Mouse (Mus musculus): ENCODE measurements around the gene Uqcrq.

Gene Uqcrq

DNA sequence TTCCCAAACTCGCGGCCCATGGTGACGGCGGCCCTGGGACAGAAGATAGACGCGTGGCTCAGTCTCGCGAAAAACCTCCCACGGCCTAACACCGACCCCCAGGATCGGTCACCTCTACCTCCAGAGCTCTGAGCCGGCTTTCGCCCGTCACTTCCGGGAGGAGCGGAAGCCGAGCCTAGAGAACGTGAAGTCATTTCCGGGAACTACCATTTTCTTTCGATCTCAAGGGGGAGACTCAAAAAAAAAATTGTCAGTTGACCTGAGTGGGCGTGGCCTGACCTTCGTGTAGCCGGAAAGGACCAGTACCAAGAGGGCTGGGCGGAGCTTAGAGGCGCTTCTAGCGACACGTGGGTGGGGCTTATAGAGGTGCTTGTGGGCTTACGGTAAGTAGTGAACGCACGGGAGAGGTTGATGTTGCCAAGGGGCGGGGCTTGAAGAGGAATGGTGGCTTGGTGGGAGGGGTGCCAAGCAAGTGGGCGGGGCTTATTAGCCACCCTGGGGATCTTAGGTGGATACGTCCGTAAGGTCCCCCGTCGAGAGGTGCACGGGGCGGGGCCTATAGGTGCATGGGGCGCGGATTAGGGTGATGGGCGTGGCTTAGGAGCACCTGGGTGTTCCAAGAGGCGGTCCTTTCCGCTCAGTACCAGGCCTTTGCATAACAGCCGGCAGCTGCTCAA lies at the start of gene Uqcrq, which contains the start of gene Gdf9:
Gene Uqcrq, minus strand, starts transcription at position 162 of the 677 bp plus-strand sequence.
Gene Gdf9, plus strand, starts transcription at position 354 of the 677 bp plus-strand sequence.
- peak; percentile 98 for DNase-seq

DNA sequence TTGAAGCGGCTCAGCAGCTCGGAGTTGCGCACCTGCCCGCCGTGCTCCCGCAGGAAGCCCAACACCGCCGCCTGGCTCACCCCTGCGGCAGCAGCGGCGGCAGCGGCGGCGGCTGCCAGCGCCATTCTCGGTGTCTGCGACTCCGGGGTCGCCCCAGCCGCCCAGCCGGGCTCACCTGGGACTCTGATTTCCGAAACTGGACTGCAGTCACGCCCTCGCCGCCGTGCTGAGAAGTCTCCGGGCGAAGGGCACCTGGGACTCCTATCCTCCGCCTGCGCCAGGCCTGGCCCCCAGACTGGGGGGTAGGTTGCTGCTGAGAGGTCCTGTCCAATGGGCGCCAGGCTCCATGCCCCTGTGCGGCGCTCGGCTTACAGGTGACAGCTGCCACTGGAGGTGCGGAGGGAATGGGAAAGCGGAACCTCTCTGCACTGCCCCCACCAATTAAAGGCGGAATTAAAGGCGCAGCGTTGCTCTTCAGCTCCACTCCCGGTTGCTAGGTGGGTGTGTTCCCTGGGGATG lies 49.2 kb upstream of the Uqcrq start, which contains the start of the genes Gm9945 and Sowaha:
Gene Gm9945, plus strand, starts transcription at position 384 of the 519 bp plus-strand sequence.
Gene Sowaha, minus strand, starts transcription at position 492 of the 519 bp plus-strand sequence.
- peak; percentile 45 for DNase-seq

DNA sequence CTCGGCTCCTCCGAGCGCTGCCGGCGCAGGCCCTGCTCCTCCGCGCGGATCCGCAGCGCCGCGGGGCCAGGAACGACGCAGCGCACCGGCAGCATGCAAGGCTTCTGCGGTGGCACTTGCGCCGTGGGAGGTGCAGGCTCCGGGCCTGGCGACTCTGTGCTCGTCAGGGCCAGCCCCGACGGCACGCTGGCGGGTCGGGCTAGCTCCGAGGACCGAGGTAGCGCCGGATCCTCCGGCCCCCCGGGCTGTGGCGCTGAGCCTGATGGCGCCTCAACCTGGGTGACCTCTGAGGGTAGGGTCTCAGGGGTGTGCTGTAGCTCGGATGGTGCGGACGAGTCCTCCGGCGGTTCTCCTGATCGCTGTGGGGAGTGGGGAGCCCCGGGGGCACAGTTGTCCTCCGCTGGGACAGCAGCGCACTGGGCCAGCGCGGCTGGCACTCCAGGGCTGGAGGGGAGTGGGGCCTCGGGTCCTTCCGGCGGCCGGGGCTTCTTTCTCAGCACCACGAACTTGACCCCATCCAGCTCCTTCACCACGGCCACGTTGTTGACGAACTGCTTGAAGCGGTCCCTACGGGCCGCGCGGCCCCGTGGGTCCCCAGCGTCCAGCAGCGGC lies 48.6 kb upstream of the Uqcrq start:
- peak; percentile 39 for DNase-seq

DNA sequence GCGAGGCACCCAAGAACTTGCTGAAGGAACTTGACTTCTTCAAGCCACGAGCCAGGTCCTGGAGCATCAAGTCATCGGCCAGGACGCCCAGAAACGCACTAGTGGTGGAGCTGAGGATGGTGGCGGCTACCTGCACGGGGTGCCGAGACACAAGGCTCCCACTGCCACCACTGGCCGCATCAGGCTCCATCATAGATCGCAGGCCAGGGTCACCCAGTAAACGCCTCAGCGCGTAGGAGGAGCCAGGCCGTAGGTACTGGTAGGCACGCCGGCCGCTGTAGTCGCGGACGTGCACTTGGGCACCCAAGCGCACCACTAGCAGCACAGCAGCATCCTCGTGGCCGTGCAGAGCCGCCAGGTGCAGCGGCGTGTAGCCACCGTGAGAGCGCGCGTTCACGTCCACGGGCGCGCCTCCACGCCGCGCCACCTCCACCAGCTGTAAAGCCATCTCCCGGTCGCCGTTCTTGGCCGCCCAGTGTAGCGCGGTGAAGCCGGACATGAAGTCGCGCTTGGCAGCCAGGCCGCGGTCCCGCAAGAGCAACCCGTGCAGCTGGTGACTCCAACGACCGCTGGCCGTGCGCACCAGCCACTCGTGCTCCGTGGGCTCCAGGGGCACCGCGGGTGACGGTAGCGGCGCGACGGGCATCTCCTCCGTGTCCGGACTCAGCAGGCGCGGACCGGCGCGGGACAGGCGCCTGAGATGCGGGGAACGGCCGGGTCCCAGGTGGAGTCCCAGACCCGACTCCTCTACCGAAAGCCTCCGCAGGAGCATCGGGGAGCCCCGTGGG lies 47.9 kb upstream of the Uqcrq start:
- no peak for DNase-seq

DNA sequence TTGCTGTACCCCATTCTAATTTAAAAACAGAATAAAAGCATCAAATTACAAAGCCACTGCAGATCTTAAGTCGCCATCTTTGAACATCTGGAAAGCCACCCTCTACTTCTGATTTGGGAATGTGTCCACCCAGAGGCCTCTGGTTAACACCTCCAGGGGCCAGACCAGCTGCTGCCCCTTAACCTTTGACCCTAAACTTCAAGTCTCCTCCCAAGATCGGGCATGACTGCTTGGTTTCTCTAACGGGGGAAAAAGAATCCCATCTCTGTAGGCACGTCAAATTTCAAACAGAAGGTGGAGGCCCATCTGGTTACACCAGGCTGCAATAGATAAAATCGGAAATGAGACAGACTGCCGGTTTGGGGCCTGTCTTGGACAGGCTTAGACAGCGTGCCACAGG lies 47.2 kb upstream of the Uqcrq start:
- DNase-seq = no peak

DNA sequence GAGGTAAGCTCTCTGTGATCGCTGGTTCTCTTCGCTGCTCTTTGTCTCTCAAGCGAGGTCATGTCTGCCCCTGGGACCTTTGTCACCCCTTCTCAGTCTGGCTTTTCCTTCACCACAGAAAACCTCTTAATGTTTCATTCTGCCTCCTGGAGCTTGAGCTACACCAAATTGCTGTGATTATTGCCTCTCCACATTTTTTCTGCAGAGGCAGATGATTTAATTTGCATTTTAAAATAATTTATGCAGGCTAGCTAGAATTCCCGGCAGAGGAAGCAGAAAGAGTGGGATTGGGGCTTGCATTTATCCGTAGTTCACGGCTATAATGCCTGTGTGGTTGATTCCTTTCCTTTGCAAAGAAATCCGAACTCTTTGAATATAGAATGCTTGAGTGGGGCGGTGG lies 45.0 kb upstream of the Uqcrq start:
- DNase-seq = no peak

DNA sequence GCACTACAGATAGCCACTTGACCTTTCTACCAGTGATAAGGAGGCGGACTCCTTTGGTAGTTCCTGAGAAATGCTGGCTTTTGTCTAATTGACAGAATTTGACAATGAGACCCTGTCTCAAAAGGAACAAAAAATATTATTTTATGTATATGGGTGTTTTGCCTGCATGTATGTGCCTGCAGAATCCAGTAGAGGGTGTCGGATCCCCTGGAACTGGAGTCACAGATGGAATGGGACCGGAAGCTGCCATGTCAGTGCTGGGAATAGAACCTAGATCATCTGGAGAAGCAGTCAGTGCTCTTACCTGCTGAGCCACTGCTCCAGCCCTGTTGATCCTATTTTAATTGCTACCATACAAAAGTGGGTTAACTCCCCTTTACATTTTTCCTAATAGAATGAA lies 42.1 kb upstream of the Uqcrq start:
- DNase-seq = no peak

DNA sequence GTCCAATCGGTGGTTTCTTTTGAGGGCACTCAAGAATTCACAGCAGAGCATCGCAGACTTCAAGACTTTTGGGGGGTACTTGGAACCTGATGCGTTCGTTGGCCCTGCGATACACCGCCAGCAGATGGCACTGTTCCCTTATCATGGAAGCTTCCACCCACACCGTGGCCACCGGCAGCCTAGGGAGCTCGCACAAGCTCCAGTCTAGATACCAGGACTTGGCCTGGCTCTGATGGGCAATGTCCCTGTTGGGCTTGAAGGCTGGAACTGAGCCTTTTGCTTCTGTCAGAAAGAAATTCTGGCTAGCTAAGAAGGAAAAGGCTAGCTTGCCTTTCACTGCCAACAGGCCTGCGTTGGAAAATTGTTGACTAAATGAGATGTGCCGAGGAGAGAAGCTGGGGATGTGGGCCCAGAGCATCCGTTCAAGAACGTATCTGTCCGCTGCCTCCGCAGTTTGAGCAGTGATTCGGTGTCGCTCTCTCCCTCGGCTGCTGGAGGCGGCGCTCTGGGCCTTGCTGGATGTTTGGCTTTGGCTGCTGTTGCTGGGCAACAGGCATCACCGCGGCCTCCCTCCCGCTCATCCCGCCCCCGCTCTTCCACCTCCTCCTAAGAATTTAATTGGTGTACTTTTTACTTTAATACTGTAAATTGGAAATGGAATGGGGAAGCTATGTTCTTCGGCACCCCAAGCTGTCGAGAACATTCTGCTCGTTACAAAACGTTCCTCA lies 39.5 kb upstream of the Uqcrq start, which contains the start of gene Gm9837:
Gene Gm9837, minus strand, starts transcription at position 512 of the 728 bp plus-strand sequence.
- peak; percentile 97 for DNase-seq

DNA sequence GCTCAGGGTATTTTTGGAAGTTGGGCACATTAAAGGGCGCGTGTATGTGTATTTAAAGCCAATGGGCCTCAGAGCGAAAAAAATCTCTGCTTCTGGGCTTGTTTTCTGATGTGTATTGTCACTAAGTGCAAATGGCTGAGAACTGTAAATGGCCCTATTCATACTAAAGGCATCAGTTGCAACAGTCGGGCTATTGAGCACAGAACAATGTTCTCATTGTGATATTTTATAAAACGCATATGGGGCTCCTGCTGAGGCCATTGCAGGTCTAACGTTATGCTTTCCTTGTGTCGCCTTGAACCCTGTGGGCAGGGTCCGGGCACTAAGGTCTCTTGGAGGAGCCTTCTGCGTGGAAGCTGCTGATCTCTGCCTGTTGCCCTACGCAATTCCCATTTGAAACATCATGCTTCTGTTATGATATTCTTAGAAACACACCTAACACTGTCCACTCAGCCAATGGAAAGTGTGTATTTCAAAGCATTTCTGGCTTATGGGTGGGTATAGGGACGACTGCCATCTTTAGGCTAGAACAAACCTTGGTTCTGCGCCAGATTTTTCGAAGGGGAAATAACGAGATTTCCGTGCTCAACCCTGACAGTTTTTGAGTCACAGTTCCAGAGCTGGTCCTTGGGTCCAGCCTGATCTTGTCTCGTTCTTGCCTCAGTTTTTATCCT lies 38.8 kb upstream of the Uqcrq start:
- no peak for DNase-seq

DNA sequence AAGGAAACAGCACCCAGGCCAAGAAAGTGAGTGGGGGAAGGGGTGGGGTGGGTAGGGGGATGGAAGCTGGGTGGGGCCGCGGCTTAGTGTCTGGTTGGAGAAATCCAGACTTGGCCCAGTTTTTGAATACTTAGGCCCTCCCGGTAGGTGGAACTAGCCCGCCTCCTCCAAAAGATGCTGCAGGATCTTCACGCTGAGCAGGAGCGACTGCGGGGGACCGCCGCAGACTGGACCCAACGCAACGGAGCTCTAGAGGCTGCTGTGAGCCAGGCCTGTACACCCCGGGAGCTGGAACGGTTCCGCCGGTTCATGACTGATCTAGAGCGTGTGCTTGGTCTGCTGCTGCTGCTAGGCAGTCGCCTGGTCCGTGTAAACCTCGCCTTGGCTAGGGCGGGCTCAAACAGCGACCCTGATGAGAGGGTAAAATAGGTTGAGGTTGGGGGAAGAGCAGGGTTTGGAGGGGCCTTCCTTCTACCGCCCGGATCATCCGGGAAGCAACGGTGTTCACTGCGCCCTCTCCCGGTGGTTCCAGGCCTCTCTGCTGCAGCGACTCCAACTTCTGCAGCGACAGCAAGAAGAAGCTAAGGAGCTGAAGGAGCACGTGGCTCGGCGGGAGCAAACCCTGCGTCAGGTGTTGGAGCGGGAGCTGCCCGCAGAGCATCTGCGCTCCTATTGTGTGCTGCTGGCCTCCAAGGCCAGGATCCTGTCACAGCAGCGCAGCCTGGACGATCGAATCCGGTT lies 35.8 kb upstream of the Uqcrq start:
- peak; percentile 93 for DNase-seq

DNA sequence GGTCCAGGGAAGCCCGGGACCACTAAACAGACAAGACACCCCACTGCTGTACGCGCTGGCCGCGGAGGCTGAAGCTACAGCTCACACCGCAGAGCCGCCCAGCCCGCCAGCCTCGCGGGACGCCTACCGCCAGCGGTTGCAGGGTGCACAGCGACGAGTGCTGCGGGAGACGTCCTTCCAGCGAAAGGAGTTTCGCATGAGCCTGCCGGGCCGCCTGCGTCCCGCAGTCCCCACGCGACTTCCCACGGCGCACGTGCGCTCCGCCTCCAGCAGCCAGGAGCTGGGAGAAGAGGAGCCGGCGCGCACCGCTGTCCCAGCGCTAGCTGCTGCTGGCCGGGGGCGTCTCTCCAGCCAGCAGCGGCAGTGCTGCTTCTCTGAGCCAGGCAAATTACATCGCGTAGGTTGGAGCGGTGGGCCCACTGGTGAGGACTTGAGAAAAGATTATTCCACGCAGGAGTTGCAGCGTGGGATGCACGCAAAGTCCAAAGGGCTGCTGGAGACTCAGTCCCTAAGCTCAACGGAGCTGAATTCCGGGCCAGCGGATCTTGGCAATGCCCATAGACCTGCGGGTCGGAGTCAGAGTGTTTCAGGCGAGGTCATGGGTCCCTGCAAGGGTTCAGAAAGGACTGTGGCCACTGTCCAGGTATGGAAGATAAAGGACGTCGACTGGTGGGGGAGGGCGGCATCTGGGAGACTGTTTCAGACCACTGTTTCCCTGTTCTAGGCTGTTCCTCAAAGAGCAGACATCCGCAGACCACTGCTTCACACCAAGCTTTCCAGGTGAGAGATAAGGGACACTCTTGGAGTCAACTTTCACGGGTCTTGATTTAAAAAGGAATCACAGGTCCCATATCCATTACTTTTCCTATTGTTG lies 33.2 kb upstream of the Uqcrq start:
- no peak for DNase-seq

DNA sequence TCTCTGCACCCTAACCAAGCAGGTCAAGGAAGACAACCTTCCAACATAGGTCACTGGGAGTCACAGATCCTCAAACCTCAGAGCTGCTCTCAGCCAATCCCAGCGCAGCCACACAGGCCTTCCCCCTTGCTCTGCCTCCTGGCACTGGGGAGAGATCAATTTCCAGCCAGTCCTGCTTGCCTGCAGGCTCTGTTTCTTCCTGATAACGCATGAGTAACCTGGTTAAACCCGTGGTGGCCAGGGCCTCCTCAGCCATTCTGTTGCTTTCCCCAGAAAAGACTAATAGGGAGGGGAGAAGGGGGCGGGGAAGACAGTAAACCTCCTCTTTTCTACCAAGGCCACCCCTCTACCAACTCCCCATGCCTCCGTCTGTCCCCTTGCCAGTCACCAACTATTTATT lies 31.1 kb upstream of the Uqcrq start:
- DNase-seq = no peak

DNA sequence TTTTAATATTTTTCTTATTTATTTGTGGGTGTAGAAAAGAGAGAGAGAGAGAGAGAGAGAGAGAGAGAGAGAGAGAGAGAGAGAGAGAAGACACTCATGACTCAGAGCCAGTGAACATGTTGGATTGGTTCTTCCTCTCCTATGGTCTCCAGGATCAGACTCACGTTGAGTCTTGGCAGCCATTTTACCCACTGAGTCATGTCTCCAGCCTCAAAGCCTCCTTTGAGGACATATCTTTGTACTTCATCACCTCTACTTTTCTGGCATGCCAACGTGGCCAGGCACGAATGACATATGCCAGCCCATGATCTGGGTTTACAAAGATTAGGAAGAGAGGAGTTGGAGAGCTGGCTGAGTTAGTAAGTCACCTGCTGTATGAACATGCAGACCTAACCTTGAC lies 29.6 kb upstream of the Uqcrq start:
- no peak for DNase-seq

DNA sequence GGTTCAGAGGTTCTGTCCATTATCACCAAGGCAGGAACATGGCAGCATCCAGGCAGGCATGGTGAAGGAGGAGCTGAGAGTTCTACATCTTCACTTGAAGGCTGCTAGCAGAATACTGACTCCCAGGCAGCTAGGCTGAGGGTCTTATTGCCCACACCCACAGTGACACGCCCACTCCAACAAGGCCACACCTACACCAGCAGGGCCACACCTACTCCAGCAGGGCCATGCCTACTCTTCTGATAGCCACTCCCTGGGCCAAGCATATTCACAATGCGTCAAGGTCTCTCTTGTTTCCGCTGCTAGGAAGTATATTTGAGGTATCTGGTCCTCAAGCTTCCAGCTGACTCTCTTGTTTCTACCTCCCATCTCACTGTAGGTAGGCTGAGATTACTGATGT lies 28.4 kb upstream of the Uqcrq start:
- no peak for DNase-seq

DNA sequence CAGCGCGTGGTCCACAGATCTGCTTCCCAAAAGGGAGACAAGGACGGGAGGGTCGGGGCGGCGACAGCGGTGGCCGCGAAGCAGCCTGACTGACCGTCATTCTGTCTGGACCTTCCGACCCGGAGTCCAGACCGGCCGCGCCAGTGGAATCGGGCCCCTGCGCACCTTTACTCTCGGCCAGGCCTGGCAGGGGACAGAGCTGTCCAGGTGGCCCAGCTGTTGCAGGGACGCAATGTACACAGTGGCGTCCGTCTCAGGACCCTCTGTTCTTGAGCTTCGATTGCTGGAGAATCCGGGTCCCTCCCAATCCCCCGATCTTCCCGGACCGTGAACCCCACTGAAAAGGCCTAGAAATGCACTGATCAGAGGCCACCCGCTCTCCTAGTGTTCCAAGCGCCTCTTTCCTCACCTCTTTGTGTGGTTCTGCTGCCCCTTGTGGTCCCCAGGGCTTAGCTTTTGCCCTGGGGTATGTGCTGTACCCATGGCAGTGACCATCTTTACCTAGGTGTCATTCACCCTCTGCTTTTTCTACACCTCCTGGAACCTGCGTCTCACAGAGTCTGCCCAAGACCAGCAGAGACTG lies 26.8 kb upstream of the Uqcrq start:
- no peak for DNase-seq

DNA sequence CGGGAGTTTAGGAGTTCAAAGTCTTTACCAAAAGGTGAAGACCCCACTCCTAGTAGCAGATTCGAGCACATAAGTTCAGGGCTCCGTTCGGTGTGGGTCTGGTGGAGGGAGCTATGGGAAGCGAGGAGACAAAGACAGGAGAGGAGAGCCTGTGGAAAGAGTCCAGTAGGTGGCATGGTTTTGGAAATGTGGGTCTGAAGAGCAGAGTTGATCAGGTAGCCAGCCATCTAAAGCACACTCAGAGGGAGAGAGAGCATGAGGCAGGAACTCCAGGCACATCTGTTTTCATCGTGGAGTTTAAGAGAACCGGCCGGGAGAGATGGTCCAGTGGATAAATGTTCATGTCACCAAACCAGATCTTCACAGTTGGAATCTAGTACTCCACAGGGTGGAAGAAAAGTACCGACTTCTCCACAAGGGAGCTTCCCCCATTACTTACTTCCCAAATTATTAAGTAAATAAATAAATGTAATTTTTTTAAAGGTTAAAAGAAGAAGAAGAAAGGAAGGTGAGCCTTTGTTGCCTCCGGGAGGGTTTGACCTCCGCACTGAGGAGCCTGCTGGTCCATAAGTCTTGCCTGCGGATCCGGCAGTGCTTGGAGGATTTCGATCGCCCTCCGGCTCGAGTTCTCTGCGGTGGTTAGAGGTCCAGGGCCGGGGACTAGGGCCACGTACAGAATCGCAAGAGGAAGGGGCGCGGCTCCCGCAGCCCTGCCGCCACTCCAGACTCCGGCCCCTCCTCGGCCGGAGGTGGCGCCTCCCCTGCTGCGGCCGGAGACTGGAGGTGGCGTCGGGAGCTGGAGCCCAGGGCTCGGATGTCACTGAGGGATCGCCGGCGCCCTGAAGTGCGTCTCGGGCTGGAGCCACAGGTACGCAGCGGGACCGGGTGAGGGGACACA lies 26.1 kb upstream of the Uqcrq start, which contains the start of the genes Gm10447 and Shroom1:
Gene Gm10447, minus strand, starts transcription at position 637 of the 898 bp plus-strand sequence.
Gene Shroom1, plus strand, starts transcription at position 732 of the 898 bp plus-strand sequence.
- DNase-seq = no peak

DNA sequence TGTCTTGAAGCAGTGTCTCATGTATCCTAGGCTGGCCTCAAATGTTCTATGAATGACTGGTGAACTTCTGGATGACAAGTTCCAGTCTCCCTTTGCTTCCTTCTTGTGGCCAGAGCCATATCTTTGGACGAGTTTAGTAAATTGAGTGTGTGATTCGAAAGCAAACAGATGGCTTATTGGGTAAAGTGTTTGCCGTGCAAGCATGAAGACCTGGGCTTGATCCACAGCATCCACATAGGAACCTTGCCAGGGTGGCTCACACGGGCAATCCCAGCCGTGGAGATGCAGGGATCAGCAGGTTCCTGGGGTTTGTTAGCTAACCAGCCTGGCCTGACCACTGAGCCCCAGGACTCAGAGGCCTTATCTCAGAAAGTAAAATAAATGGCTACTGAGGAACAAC lies 22.4 kb upstream of the Uqcrq start:
- DNase-seq = no peak

DNA sequence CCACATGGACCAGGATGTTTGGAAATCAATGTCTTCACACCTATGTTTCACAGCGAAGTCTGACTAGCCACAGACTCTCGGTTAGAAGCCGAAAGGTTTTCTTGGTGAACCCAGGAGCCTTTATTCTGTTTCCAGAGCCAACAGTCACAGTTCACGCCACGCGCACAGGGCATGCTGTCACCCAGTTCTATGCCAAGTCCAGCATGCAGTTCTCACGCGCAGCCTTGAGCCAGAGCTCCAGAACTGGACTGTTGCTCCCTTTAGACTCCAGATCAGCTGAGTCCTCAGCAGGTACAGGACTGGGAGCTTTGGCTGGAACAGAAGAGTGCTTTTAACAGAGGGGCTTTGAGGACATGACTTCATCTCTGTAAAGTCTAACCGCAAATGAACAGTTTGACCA lies 21.8 kb upstream of the Uqcrq start:
- DNase-seq = no peak

DNA sequence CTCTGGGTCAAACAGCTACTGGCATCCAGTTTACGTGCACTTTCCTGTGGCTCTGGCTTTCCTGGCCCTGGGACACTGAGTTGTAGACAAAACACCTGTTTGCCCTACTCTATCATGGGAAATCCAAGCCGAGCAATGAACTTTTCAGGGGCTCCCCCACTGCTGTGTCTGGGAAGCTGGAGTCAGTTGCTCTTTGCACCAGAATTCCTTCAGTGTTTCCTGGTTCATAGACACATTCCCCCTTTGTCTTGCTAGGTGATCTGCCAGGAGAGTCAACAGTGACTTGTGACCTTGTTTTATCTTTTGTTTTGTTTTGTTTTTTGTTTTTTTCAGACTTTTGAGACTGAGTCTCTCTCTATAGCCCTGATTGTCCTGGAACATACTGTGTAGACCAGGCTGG lies 20.7 kb upstream of the Uqcrq start:
- DNase-seq = no peak

All from right cerebral cortex, postnatal 4 days (tissue).